ENCODE assay signal across 26 mouse cellular contexts in genomic region chr11:75836240-75836610, GRCm38 (mm10). TPM values are rescaled to one million over a fixed set of nuclear protein-coding genes. Genes with fewer than 3 reads are reported as not detected.
DNase-seq lines count a peak whose midpoint lies in the region; TF ChIP-seq lines count a peak whose summit lies in the region.
"Had no signal": no experiment of that assay in that cellular context is flagged by ENCODE, and none has a peak within 500 bp of the region (broad histone marks: within the 10 kb centered on the region; RNA-seq: fewer than 3 reads in every experiment).

No protein-coding gene starts in this region.

- no peak overlapping the region for H3K9ac ChIP-seq in ES-E14 (ENCODE audit: insufficient read depth, low read depth, low read length, poor library complexity, severe bottlenecking)
- H3K9ac ChIP-seq: embryonic facial prominence, embryonic 13.5 days; forebrain, postnatal 0 days; heart, embryonic 15.5 days; hindbrain, embryonic 12.5 days; liver, embryonic 14.5 days; neural tube, embryonic 12.5 days had no signal

- TF ChIP-seq CTCF in thymus, adult 2 months (IDR thresholded peaks at IDR 0.05; ENCODE audit: borderline replicate concordance, control insufficient read depth, extremely low read depth, insufficient read depth, low read length, poor library complexity) = no peak

- no peak overlapping the region for H3K4me3 ChIP-seq in thymus, adult 2 months (ENCODE audit: control insufficient read depth, insufficient read depth, low read length)
- H3K4me3 ChIP-seq in ES-E14 (ENCODE audit: insufficient read depth in 1 of 2, low read depth in 1 of 2, low read length in 2 of 2, poor library complexity in 1 of 2, severe bottlenecking in 1 of 2) = no peak overlapping the region
- H3K4me3 ChIP-seq: embryonic facial prominence, embryonic 13.5 days; forebrain, embryonic 10.5 days; heart, embryonic 15.5 days; hindbrain, embryonic 12.5 days; neural tube, embryonic 12.5 days had no signal

- no peak for TF ChIP-seq POLR2A in thymus, adult 2 months (IDR thresholded peaks at IDR 0.05; ENCODE audit: control insufficient read depth, extremely low read depth, insufficient read depth, low read length, poor library complexity)

- H3K9me3 ChIP-seq in ES-E14 (ENCODE audit: control insufficient read depth, insufficient read depth, low read depth, low read length) = no peaks in the 10 kb centered on the region
- H3K9me3 ChIP-seq: embryonic facial prominence, embryonic 13.5 days; forebrain, embryonic 10.5 days; heart, embryonic 15.5 days; hindbrain, embryonic 12.5 days; neural tube, embryonic 12.5 days had no signal

- H3K4me1 ChIP-seq in thymus, adult 2 months (replicated peaks; ENCODE audit: control insufficient read depth, insufficient read depth, low read length) = peaks cover 17% of the 10 kb centered on the region
- H3K4me1 ChIP-seq in ES-E14 (ENCODE audit: control insufficient read depth in 2 of 2, insufficient read depth in 2 of 2, low read length in 2 of 2, poor library complexity in 1 of 2) = peaks cover 4 to 18% of the 10 kb centered on the region in 2 experiments; a peak in 2 of 4 replicates

- intact Hi-C loops in heart, postnatal 36 days (cut with DNase I) = no loop called here

- WGBS in thymus, adult 2 months = 5% methylated on average over 11 of the region's 11 CpGs

- no peaks in the 10 kb centered on the region for H3K36me3 ChIP-seq in thymus, adult 2 months (ENCODE audit: control insufficient read depth, insufficient read depth, low read length)
- no peaks in the 10 kb centered on the region; the same call in 1 of the 2 replicates for H3K36me3 ChIP-seq in ES-E14 (ENCODE audit: control insufficient read depth, insufficient read depth, low read length, poor library complexity, severe bottlenecking)
- H3K36me3 ChIP-seq: embryonic facial prominence, embryonic 13.5 days; forebrain, embryonic 10.5 days; heart, embryonic 15.5 days; hindbrain, embryonic 12.5 days; neural tube, embryonic 12.5 days had no signal

- H3K27me3 ChIP-seq in thymus, adult 2 months (ENCODE audit: control insufficient read depth, insufficient read depth, low read length) = no peaks in the 10 kb centered on the region
- H3K27me3 ChIP-seq: embryonic facial prominence, embryonic 13.5 days; heart, embryonic 15.5 days; hindbrain, embryonic 12.5 days; neural tube, embryonic 12.5 days had no signal

- in situ Hi-C loops in ES-E14 (cut with MboI; ENCODE audit: low sequenced_read_pairs in 2 of 2, unreplicated experiment in 2 of 2) = no loop called here

- peak; percentile 19 for DNase-seq in thymus, postnatal 14 days
- DNase-seq in thymus, adult 2 months = no peak
- DNase-seq in ES-E14 (ENCODE audit: low read depth, low spot score) (peak; percentile 41), ZHBTc4 (ENCODE audit: low read depth, low spot score) (peak; percentile 64)
- DNase-seq in heart, postnatal 36 days = no peak
- no peak for DNase-seq in spleen, adult 12 weeks (ENCODE audit: low spot score)
- DNase-seq: adrenal gland, adult 2 months; adrenal gland, postnatal 36 days; cerebellum, adult 18-20 months; cerebellum, postnatal 10 days; forebrain, postnatal 0 days; gastrocnemius, postnatal 10 days; kidney, adult 9 months; kidney, postnatal 10 days; liver; lung, adult 2 months; lung, postnatal 10 days; right cerebral cortex, postnatal 4 days had no signal

- H3K27ac ChIP-seq in thymus, adult 2 months (ENCODE audit: control insufficient read depth, insufficient read depth, low read length) = no peak overlapping the region
- no peak overlapping the region for H3K27ac ChIP-seq in ES-E14 (ENCODE audit: insufficient read depth, low read depth, low read length, poor library complexity, severe bottlenecking)
- H3K27ac ChIP-seq: embryonic facial prominence, embryonic 13.5 days; forebrain, embryonic 10.5 days; heart, embryonic 15.5 days; hindbrain, embryonic 12.5 days; hindbrain, postnatal 0 days; liver, embryonic 14.5 days; neural tube, embryonic 12.5 days had no signal

TF ChIP-seq in ES-E14, 5 proteins besides CTCF, POLR2A, EP300 and RAD21:
- TF ChIP-seq ZNF384 (IDR thresholded peaks at IDR 0.05; ENCODE audit: low read depth, low read length) (no peak), MAFK (IDR thresholded peaks at IDR 0.05; ENCODE audit: insufficient read depth, low read depth, low read length) (no peak), ZC3H11A (IDR thresholded peaks at IDR 0.05; ENCODE audit: borderline replicate concordance, low read depth, low read length) (no peak), HCFC1 (IDR thresholded peaks at IDR 0.05; ENCODE audit: borderline replicate concordance, insufficient read depth, low read length) (no peak), CHD2 (IDR thresholded peaks at IDR 0.05; ENCODE audit: low read depth, low read length) (no peak)

RNA-seq across cellular contexts. Expression of gene Doc2b, which starts 40.4 kb away (rescaled TPM):
- 0.24 and 0.31 TPM in 2 replicates for polyA plus RNA-seq in thymus, adult 2 months (2012; rRNA removed)
- 0.16 and 0.27 TPM in 2 replicates for total RNA-seq in ES-E14 (2012; rRNA removed)
- total RNA-seq in heart, postnatal 36 days (2021) = under 1 TPM; 0.46 to 0.61 TPM
- total RNA-seq: common myeloid progenitor, adult 5-6 weeks had no signal

Comparison
In these comparisons a context has a peak if more than half of its experiments do, and no peak if none do; other contexts are left out.
1. DNase-seq: peak in thymus, postnatal 14 days (single experiment), ES-E14 (single experiment) and ZHBTc4 (single experiment); none in thymus, adult 2 months (single experiment), heart, postnatal 36 days (0 of 2) and spleen, adult 12 weeks (single experiment).